Mouse (Mus musculus) neural tube, embryonic 12.5 days (tissue): ENCODE results near the gene Hmgcs2. TPM values are rescaled to one million over a fixed set of nuclear protein-coding genes. Genes with fewer than 3 reads are reported as not detected.

Experiments
- ATAC-seq: fragments of 200-750 bp; cut with Nextera tagmentation; 2 replicates; pipeline ENCODE4 v1.8.0; 2017; ENCODE audit warnings: low read depth, mild to moderate bottlenecking, moderate TSS enrichment, moderate library complexity; ENCODE audit not compliant: low FRiP score
- H3K27ac ChIP-seq: fragments of 300-500 bp; sonication (generic); 2 replicates; pipeline ENCODE4 v1.5.1; 2016
- H3K27me3 ChIP-seq: fragments of 300-500 bp; sonication (generic); replicated peaks from 2 replicates; pipeline ENCODE4 v1.6.1; 2016; ENCODE audit warnings: mild to moderate bottlenecking
- H3K36me3 ChIP-seq: fragments of 300-500 bp; sonication (generic); 2 replicates; pipeline ENCODE4 v1.6.1; 2016; ENCODE audit warnings: mild to moderate bottlenecking
- H3K4me1 ChIP-seq: fragments of 300-500 bp; sonication (generic); 2 replicates; pipeline ENCODE4 v1.6.1; 2016
- H3K4me2 ChIP-seq: fragments of 300-500 bp; sonication (generic); replicated peaks from 2 replicates; pipeline ENCODE4 v1.6.1; 2016; ENCODE audit warnings: mild to moderate bottlenecking
- H3K4me3 ChIP-seq: fragments of 300-500 bp; sonication (generic); 2 replicates; pipeline ENCODE4 v1.5.1; 2016
- H3K9ac ChIP-seq: fragments of 300-500 bp; sonication (generic); 2 replicates; pipeline ENCODE4 v1.6.1; 2016; ENCODE audit warnings: mild to moderate bottlenecking
- H3K9me3 ChIP-seq: fragments of 300-500 bp; sonication (generic); 2 replicates; pipeline ENCODE4 v1.6.1; 2016; ENCODE audit warnings: mild to moderate bottlenecking
- WGBS: fragments of 180-500 bp; shearing (Covaris S2); methylation state at CpG from one replicate; pipeline ENCODE4 v1.1.7; 2016; 5-methylcytosine and 5-hydroxymethylcytosine counted together
- polyA plus RNA-seq: library from polyadenylated mRNA; unstranded; fragments of >200 nt; fragmentation: Nextera tagmentation; extraction: Ambion mirVana; gene quantifications from 2 replicates; pipeline ENCODE4 v1.2.1, GENCODE M21; 2016

Gene Hmgcs2
- polyA plus RNA-seq, 1 experiment from 2014 or later = 3.2 TPM

DNA sequence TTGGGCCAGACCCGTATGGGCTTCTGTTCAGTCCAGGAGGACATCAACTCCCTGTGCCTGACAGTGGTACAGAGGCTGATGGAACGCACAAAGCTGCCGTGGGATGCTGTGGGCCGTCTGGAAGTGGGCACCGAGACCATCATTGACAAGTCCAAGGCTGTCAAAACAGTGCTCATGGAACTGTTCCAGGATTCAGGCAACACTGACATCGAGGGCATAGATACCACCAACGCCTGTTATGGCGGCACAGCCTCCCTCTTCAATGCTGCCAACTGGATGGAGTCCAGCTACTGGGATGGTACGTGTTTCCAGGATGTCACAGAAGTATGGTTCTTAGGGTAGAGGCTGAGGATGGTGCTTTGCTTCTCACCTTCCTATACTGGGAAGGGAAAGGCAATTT, 10.8 kb downstream of the Hmgcs2 start:
- H3K9ac ChIP-seq = no peak overlapping the region
- H3K4me1 ChIP-seq = no peaks in the 10 kb centered on the region
- H3K36me3 ChIP-seq = no peaks in the 10 kb centered on the region
- no peak overlapping the region for H3K4me2 ChIP-seq
- no peak overlapping the region for H3K27ac ChIP-seq
- H3K4me3 ChIP-seq = no peak overlapping the region
- WGBS = 92% methylated on average over 9 of the region's 9 CpGs
- no peak for ATAC-seq
- no peaks in the 10 kb centered on the region for H3K27me3 ChIP-seq
- H3K9me3 ChIP-seq = no peaks in the 10 kb centered on the region

DNA sequence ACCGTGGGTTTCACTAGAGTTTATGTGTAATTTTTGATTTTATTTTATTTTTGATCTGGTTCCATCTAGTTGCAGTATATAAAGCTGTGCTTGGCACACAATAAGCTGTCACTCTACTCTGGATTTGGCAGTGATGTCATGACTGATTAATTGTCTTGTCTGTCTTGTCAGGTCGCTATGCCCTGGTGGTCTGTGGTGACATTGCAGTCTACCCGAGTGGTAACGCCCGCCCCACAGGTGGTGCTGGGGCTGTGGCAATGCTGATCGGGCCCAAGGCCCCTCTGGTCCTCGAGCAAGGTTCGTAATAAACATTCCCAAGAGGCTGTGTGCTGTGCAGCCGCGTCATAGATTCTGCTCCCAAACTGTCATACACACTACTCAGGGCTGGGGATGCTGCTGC, 15.7 kb downstream of the Hmgcs2 start:
- ATAC-seq = no peak
- WGBS = 75% methylated on average over 10 of the region's 10 CpGs
- H3K9ac ChIP-seq = no peak overlapping the region
- H3K4me3 ChIP-seq = no peak overlapping the region
- H3K4me1 ChIP-seq = no peaks in the 10 kb centered on the region
- no peak overlapping the region for H3K27ac ChIP-seq
- no peaks in the 10 kb centered on the region for H3K27me3 ChIP-seq
- H3K36me3 ChIP-seq = no peaks in the 10 kb centered on the region
- H3K9me3 ChIP-seq = no peaks in the 10 kb centered on the region
- H3K4me2 ChIP-seq = no peak overlapping the region

GRCm38 (mm10) chr3:98299391-98300100, 19.3 kb downstream of the Hmgcs2 start:
- no peaks in the 10 kb centered on the region for H3K27me3 ChIP-seq
- no peak for ATAC-seq
- no peak overlapping the region for H3K4me2 ChIP-seq
- H3K36me3 ChIP-seq = no peaks in the 10 kb centered on the region
- H3K27ac ChIP-seq = no peak overlapping the region
- H3K4me1 ChIP-seq = no peaks in the 10 kb centered on the region
- WGBS = 88% methylated on average over 1 of the region's 1 CpGs
- H3K9ac ChIP-seq = no peak overlapping the region
- no peaks in the 10 kb centered on the region for H3K9me3 ChIP-seq
- no peak overlapping the region for H3K4me3 ChIP-seq

DNA sequence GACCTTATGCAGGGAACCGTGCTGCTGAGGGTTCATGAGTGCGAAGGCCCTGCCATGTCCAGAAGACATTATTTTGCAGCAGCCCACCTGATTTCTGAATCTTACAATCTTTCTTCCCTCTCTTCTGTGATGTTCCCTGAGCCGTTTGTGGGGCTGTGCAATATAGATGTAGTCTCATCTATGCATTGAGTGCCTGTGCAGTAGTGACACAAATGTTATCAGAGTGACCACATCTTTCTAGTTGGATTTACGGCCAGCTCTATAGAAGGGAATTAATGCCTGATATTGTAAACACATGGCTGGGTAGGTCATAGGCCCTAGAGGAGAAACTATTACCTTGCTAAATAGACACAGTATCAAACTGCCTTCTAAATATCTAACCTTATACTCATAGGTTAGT, 20.0 kb downstream of the Hmgcs2 start:
- H3K27ac ChIP-seq = no peak overlapping the region
- no peaks in the 10 kb centered on the region for H3K9me3 ChIP-seq
- no peak overlapping the region for H3K9ac ChIP-seq
- no peaks in the 10 kb centered on the region for H3K27me3 ChIP-seq
- no peak for ATAC-seq
- no peaks in the 10 kb centered on the region for H3K4me1 ChIP-seq
- no peak overlapping the region for H3K4me2 ChIP-seq
- 88% methylated on average over 4 of the region's 4 CpGs for WGBS
- H3K4me3 ChIP-seq = no peak overlapping the region
- H3K36me3 ChIP-seq = no peaks in the 10 kb centered on the region

GRCm38 (mm10) chr3:98301761-98302160, 21.5 kb downstream of the Hmgcs2 start:
- no peak for ATAC-seq
- Histone ChIP-seq H3K4me2 (no peak overlapping the region), H3K36me3 (no peaks in the 10 kb centered on the region), H3K9ac (no peak overlapping the region), H3K4me1 (no peaks in the 10 kb centered on the region), H3K27me3 (no peaks in the 10 kb centered on the region), H3K27ac (no peak overlapping the region), H3K4me3 (no peak overlapping the region), H3K9me3 (no peaks in the 10 kb centered on the region)
- WGBS = 94% methylated on average over 3 of the region's 3 CpGs

- no peaks in the 10 kb centered on the region for H3K27me3 ChIP-seq
- 84% methylated on average over 6 of the region's 6 CpGs for WGBS
- no peak for ATAC-seq
These were observed 28.4 kb downstream of the Hmgcs2 start for GRCm38 (mm10) chr3:98308606-98309005.

GRCm38 (mm10) chr3:98310456-98310855, 30.2 kb downstream of the Hmgcs2 start:
- ATAC-seq = no peak
- no peak overlapping the region for H3K27ac ChIP-seq
- H3K9me3 ChIP-seq = no peaks in the 10 kb centered on the region
- no peak overlapping the region for H3K4me2 ChIP-seq
- no peak overlapping the region for H3K9ac ChIP-seq
- no peak overlapping the region for H3K4me3 ChIP-seq
- WGBS = 93% methylated on average over 1 of the region's 1 CpGs
- no peaks in the 10 kb centered on the region for H3K27me3 ChIP-seq
- no peaks in the 10 kb centered on the region; the same call in 1 of the 2 replicates for H3K36me3 ChIP-seq
- H3K4me1 ChIP-seq = no peaks in the 10 kb centered on the region

More at GRCm38 (mm10) chr3:98308606-98309005, 28.4 kb downstream of the Hmgcs2 start:
- H3K9ac ChIP-seq = no peak overlapping the region
- no peaks in the 10 kb centered on the region for H3K36me3 ChIP-seq
- no peaks in the 10 kb centered on the region for H3K9me3 ChIP-seq
- no peak overlapping the region for H3K4me3 ChIP-seq
- H3K27ac ChIP-seq = no peak overlapping the region
- H3K4me1 ChIP-seq = no peaks in the 10 kb centered on the region
- H3K4me2 ChIP-seq = no peak overlapping the region

GRCm38 (mm10) chr3:98312867-98313266, 32.6 kb downstream of the Hmgcs2 start:
- peak; percentile 74 for ATAC-seq
- no peak overlapping the region for H3K4me2 ChIP-seq
- H3K27me3 ChIP-seq = no peaks in the 10 kb centered on the region
- no peak overlapping the region for H3K27ac ChIP-seq
- H3K9ac ChIP-seq = no peak overlapping the region
- no peaks in the 10 kb centered on the region for H3K9me3 ChIP-seq
- no peaks in the 10 kb centered on the region; the same call in 1 of the 2 replicates for H3K4me1 ChIP-seq
- no peak overlapping the region for H3K4me3 ChIP-seq
- 49% methylated on average over 7 of the region's 7 CpGs for WGBS
- H3K36me3 ChIP-seq = no peaks in the 10 kb centered on the region; the same call in 1 of the 2 replicates

- H3K27me3 ChIP-seq = no peaks in the 10 kb centered on the region
These were observed 33.3 kb downstream of the Hmgcs2 start for GRCm38 (mm10) chr3:98313294-98314155.

DNA sequence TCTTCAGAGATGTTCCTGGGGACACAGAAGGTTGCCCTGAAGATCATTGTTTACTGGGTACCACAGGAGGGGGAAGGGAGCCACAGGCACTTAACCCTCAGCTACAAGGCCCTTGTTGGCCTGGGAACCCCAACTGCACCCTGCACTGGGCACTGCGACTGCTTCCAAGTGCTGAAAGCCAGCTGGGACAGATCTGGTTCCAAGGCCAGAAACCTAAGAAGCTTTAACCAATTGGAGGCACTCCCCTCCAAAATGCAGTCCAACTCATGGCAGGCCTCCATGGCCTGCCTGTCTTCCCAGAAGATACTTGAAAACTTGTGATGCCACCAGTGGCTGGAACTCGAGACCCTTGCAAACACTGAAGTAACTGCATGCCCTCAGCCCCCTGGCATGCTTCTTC, 34.9 kb downstream of the Hmgcs2 start:
- WGBS = 89% methylated on average over 2 of the region's 2 CpGs
- H3K27me3 ChIP-seq = no peaks in the 10 kb centered on the region
- H3K4me3 ChIP-seq = no peak overlapping the region
- no peak overlapping the region for H3K27ac ChIP-seq
- H3K36me3 ChIP-seq = peaks cover 6% of the 10 kb centered on the region
- no peaks in the 10 kb centered on the region for H3K9me3 ChIP-seq
- ATAC-seq = no peak
- H3K9ac ChIP-seq = no peak overlapping the region
- no peak overlapping the region for H3K4me2 ChIP-seq
- peaks cover 11% of the 10 kb centered on the region for H3K4me1 ChIP-seq

More at GRCm38 (mm10) chr3:98313294-98314155, 33.3 kb downstream of the Hmgcs2 start:
- peak; percentile 23 for ATAC-seq
- Histone ChIP-seq H3K27ac (no peak overlapping the region), H3K4me1 (no peaks in the 10 kb centered on the region; the same call in 1 of the 2 replicates), H3K4me3 (no peak overlapping the region), H3K36me3 (no peaks in the 10 kb centered on the region; the same call in 1 of the 2 replicates), H3K4me2 (no peak overlapping the region), H3K9ac (no peak overlapping the region), H3K9me3 (no peaks in the 10 kb centered on the region)
- 87% methylated on average over 9 of the region's 9 CpGs for WGBS

GRCm38 (mm10) chr3:98317143-98317542, 36.9 kb downstream of the Hmgcs2 start:
- no peaks in the 10 kb centered on the region for H3K27me3 ChIP-seq
- WGBS = 73% methylated on average over 3 of the region's 3 CpGs
- no peaks in the 10 kb centered on the region for H3K9me3 ChIP-seq
- no peak for ATAC-seq
- H3K36me3 ChIP-seq = peaks cover 16% of the 10 kb centered on the region
- H3K9ac ChIP-seq = no peak overlapping the region
- peaks cover 12% of the 10 kb centered on the region for H3K4me1 ChIP-seq
- no peak overlapping the region for H3K27ac ChIP-seq
- no peak overlapping the region for H3K4me2 ChIP-seq
- no peak overlapping the region for H3K4me3 ChIP-seq

GRCm38 (mm10) chr3:98319190-98319589, 39.0 kb downstream of the Hmgcs2 start:
- peaks cover 22% of the 10 kb centered on the region for H3K36me3 ChIP-seq

More at GRCm38 (mm10) chr3:98319190-98319589, 39.0 kb downstream of the Hmgcs2 start:
- peak; percentile 83 for ATAC-seq
- Histone ChIP-seq H3K4me3 (no peak overlapping the region), H3K27ac (0 out of 2 replicates have a peak overlapping the region, but pooled peaks have one; percentile 70), H3K4me1 (peaks cover 13% of the 10 kb centered on the region), H3K27me3 (no peaks in the 10 kb centered on the region), H3K9me3 (no peaks in the 10 kb centered on the region), H3K9ac (no peak overlapping the region), H3K4me2 (no peak overlapping the region)
- WGBS = 17% methylated on average over 2 of the region's 2 CpGs
